Mouse (Mus musculus) liver, embryonic 14.5 days (tissue): ENCODE measurements around the gene Fancd2os.

ENCODE experiments used
- CTCF ChIP-seq: IDR thresholded peaks from 2 replicates; pipeline ENCODE4 v1.5.1; 2016; ENCODE audit warnings: antibody characterized with exemption, low read depth, control low read depth
- EP300 ChIP-seq: IDR thresholded peaks from 2 replicates; pipeline ENCODE4 v1.6.1; 2016; ENCODE audit warnings: antibody characterized with exemption, low read depth

DNA sequence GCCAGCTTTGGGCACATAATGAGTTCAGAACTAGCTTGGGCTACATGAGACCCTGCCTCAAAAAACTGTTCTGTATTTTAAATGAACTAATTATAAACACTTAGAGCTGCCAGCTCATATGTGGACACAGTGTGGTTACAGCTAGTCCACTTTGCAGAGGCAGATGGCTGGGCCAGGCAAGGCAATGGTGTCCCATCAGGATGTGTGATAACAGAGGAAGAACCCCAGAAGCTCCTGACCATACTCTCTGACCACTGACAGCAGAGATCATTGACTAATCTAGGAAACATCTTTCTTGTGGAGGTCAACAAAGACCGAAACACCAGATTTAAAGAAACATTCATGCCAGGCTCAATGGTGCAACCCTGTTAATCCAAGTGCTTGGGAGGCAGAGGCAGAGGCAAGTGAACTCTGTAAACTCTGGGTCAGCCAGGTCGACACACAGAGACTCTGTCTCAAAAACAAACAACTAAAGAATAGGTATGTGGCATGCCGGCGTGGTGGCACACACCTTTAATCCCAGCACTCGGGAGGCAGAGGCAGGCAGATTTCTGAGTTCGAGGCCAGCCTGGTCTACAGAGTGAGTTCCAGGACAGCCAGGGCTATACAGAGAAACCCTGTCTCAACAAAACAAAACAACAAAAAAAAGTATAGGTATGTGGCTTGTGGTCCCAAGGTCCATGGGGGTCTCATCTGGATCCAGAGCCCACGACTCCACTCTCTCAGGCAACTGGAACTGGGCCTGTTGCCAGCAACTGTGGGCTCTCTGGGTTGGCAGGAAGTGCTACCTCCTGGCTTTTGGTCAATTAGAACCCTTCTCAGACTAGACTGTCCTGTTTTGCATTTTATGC lies 49.1 kb upstream of the Fancd2os start:
- TF ChIP-seq CTCF (no peak), EP300 (no peak)
